Mouse (Mus musculus) frontal cortex, postnatal 10 days (tissue): ENCODE measurements around the gene Hal.
"Not testable (repeated sequence)": the region's sequence is repeated elsewhere in the genome, so short reads cannot be mapped to it uniquely, and the experiment has no call there.

Experiments used
- DNase-seq, 2 experiments: peaks; one replicate each; pipeline ENCODE4 v3.0.0; 2022; ENCODE audit warnings: low spot score in 2 of 2, mixed read lengths in 1 of 2

Gene Hal

DNA sequence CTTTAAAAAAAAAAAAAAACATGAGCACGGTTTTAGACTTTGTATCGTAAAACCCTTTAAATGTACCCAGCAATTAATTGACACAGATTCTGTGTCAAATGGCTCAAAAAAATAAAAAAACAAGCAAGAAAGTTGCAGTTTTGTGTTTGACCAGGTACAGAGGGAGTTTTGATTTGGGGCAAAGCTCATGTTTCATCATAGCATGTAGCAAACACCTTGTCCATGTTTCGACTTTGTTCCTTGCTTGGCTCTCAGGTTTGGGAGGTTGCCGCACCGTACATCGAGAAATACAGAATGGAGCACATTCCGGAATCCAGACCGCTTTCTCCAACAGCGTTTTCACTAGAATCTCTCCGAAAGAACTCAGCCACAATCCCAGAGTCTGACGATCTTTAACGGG, 27.4 kb downstream of the Hal start:
- DNase-seq: no peak

DNA sequence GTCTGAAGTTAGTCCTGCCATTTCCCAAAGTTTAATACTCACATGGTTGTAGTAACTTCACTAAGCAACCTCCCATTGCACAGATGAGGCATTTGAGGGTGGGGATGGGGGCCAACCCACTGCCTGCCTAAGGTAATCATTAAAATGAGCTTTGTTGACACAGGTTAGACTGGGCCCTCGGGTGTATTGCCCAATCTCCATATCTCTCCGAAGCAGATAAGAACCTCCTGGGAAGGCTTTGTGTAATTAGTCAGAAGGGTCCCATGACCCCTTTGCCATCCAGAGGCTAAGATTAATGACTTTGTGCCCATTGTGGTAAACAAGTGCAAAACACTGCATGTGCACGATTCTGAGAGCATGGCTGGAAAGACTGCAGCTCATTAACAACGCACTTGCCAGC, 29.2 kb downstream of the Hal start:
- DNase-seq: no peak

DNA sequence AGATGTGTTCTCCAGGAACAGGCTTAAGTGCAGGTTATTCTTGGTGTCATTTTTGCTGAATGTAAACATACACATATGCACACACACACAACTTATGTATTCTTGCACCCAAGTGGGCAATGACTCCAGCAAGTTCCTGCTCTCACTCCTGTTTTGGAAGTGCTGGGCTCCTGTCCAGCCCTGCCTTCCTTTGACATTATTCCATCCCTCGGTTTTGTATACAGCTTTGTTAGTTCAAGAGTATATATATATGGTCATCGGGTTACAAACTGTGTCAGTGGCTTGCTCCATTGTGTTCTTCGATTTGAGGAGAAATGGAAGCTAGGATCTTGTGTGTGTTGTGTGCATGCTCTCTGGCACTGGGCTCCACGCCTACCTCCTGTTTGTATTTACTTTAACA, 29.6 kb downstream of the Hal start:
- DNase-seq: no peak

DNA sequence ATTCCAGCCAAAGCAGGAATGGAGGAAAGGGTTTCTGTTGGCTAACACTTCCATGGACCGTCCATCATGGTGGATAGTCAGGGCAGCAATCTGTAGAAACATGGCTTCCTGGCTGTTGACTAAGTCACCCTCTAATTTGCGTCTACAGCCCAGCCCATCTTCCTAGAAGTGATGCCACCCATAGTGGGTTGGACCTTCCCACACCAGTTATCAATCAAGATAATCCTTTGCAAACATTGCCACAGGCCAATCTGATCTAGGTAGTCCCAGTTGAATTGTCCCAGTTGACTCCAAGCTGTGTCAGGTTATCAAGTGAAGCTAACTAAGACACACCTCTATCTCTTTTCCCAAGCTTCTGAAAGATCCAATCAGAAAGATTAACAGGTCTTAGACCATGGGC, 30.1 kb downstream of the Hal start:
- no peak for DNase-seq

DNA sequence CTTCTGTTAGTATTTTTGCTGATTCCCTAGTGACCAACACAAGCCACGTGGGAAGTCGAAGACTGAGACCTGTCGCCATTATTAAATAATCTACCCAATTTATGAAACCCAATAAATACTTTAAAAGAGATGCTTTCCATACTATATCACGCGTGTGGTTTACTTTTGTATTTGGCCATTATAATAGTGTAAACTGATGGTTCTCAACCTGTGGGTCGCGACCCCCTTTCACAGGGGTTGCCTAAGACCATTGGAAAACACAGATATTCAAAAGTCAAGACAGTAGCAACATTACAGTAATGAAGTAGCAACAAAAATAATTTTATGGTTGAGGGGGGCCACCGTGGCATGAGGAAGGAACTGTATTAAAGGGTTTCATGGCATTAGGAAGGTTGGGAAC, 30.6 kb downstream of the Hal start:
- DNase-seq: no peak

DNA sequence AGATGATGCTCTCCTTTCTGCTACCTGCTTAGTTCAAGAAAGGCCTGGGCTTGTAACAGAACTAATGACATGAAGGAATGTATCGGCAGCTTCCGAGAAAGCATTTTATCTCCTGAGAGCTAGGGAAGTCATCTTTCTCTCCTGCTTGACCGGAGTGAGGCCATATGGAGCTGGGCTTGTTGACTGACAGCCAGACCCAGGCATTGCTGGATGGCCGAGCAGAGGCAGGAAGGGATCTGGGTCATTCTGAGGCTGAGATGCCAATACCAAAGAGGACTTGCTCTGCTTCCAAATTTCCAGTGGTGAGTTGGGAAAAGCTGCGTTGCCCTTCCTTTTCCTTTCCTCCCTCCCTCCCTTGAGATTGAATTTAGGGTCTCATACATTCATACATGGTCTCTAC, 31.2 kb downstream of the Hal start:
- no peak for DNase-seq

DNA sequence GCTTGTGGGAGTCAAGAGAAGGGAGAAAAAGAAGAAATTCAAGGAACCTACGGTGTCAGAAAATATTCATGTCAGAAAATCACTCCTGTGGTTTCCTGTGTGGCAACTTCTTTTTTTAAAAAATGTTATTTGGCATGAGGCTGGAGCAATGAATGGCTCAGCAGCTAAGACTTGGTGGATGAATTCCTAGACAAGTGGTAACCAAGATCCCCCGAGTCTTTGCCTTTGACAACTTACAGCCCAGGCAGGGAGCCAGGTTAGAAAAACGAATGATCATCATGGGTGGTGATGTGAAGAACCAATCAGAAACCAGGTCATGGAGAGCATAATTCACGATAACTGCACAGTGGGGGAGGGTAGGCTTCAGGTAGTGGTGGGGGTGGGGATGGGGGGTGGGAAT, 32.4 kb downstream of the Hal start:
- DNase-seq: no peak

DNA sequence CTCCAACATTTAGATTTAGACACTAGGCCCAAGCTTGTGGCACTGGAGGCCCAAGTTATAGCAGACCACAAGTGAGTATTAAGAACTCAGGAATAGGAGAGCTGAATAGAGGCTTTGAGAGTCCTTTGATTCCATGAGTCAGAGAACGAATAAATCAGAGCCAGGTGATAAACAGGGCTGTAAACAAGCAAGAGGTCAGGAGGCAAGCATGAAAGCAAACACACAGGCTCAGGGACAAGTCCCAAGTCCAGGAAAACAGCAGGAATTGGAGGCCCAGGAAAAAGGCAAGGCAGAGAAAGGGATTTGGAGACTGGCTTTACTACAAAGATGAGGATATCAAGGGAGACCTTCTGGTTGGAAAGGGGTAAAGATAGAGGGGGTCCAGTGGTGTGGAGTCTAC, 36.8 kb downstream of the Hal start:
- DNase-seq: no peak

DNA sequence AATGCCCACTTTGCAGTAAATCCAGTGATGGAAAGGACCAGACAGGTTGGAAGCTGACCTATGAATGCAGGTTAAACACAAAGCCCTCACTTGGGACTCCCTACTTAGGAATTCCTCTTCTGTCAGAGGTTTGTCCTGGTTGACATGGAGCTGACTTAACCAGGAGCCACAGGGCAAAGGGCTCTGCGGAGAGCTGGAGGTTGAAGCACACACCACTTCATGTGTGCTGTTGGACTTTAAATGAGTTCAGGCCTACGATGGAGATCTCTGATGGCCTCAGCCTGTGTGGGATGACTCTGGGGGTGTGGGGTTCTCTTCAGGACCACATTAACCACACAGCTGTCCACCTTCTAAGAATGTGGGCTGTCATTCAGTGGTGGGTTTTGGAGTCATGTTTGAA, 49.7 kb downstream of the Hal start:
- no peak for DNase-seq

DNA sequence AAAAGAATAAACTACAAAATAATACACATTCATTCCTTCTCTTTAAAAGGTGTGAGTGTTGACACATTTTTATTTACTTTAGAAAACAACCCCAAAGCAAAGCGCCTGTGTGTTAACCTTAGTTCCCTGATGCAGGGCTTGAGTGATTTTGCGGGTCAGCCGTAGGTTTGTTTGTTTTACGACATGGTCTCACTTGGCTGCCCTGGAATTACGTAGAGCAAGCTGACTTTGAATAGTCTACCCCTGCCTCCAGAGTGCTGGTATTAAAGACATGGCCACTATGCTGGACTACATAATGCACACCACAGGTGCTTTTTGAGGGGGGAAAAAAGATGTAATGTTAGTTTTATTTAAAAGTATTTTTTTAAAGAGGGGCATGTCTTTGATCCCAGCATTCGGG, 50.2 kb downstream of the Hal start:
- DNase-seq: no peak

DNA sequence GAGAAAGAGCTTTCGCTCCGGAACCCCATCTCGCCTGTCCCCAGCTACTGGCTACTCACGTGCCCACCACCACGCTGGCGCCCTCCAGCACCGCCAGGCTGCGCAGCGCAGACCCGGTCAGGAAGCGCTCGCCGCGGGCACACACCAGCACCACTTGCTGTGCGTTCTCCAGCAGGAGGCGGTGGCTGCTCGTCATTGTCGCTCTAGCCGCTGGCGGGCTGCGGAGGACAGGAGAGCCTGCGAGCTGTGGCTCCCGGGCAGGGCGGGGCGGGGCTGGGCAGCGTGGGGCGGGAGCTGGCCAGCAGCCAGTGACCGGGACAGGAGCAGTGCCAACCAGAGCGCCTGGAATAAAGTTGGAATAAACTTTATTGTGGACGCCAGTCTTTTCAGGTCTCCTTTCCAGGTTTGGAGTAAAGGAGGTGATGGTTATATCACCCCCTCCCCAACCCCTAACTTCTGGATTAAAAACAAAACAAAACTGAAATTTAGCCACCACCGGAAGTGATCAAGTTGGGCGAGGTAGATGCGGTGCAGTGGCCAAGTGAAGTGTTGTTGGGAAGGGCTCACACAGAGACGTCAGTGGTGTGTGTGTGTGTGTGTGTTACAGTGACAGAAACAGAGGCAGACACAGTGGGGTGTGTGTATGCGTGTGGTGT, 51.3 kb downstream of the Hal start, which contains the start of gene Amdhd1:
TSS of gene Amdhd1 (minus strand) at position 259 of the 656 bp plus-strand sequence.
- DNase-seq: peak; percentile 50 to 58

DNA sequence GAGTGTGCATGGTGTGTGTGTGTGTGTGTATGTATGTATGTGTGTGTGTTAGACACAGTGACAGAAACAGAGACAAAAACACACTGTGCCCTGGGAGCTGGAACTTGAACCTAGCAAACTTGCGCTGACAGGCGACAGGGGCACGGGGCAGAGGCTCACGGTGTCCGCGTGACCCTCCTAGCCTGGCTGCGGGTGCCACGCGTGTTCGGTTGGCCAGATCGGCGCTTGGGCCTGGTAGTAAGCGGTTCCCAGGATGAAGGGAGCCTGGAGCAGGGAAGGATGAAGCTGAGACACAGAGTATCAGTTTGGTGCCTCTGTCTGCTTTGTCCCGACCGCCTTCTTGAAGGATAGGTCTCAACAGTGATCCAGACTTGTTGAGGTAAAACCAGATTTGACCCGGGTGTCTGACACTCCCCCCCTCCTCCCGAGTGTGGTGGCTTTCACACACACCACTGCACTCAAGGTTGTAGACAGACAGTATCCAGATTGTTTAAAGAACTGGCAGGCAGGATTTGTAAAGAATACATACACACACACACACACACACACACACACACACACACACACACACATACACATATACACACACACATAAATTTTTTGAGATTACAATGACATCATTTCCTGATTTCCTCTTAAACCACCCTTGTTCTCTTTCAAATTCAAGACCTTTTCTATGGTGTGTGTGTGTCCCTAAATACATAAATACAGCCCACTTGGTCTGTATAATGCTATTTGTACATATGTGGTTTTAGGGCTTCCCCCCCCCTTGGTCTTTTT, 52.1 kb downstream of the Hal start, which contains the start of gene Ccdc38:
TSS of gene Ccdc38 (plus strand) at position 202 of the 780 bp plus-strand sequence.
- DNase-seq: no peak

DNA sequence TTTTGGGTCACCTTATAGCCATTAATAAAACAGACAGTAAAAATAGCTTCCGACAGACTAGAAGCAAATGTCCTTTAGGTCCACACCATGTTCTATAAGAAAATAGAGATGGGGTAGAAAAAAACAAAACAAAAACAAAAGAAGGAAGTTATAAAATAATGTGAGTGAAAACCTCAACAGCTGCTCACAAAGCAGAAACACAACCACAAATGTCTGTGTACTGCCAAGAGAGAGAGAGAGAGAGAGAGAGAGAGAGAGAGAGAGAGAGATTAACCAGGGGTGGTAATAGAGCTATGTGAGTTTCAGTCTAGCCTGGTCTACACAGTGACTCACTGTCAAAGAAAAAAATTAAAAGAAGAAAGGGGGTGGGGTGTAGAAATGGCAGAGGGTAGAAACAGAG, 53.0 kb downstream of the Hal start:
- no peak for DNase-seq

DNA sequence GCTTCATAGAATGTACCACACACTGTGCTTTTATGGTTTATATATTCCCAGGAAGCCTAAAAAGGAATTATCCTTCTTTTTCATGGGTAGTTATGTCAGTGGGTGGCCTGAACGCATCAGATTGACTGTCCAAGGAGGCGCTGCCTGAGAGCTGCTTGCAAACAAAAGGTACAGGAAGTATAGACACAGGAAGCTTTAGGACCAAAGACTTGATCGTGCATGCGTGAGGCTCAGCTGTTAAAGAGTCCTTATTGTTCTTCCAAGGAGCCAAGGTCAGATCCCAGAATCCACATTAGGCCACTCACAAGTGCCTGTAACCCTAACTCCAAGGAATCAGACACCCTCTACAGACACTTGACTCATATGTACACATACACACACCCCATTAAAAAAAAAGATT, 53.8 kb downstream of the Hal start:
- no peak for DNase-seq

DNA sequence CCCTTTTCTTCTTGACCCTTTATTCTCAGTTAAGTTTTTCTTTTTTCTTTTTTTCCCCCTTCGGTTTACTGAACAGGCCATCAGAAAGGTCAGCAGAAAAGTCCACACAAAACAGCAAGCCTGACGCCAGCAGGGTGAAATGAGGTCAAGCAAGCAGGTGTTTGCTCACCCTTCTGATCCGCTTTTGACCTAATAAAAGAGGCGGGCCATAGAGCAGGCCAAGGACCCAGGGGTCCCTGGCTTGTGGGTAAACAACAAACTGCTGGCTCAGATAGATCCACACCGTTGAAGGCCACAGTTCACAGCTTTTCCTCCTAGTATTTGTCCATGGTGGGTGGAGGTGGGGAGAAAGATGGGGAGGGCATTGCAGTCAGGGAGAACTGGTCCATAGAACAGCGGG, 54.6 kb downstream of the Hal start:
- DNase-seq: no peak

DNA sequence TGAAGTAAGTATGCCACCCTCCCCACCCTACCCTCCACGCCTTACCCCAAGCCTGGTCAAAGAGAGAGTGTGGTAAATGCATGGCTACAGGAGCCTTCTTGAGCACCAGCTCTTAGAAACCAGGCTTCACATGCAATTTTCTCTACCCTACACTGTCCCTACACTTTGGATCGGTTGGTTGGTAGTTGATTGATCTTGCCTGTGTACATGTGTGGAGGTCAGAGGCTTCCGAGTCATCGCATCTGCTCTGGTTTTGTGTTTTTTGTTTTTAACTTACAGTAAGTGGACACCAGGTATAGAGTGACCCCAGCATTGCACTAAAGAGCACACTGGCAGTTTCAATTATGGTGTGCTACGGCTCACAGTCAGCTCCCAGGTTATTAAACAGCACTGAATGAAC, 55.6 kb downstream of the Hal start:
- DNase-seq: no peak

DNA sequence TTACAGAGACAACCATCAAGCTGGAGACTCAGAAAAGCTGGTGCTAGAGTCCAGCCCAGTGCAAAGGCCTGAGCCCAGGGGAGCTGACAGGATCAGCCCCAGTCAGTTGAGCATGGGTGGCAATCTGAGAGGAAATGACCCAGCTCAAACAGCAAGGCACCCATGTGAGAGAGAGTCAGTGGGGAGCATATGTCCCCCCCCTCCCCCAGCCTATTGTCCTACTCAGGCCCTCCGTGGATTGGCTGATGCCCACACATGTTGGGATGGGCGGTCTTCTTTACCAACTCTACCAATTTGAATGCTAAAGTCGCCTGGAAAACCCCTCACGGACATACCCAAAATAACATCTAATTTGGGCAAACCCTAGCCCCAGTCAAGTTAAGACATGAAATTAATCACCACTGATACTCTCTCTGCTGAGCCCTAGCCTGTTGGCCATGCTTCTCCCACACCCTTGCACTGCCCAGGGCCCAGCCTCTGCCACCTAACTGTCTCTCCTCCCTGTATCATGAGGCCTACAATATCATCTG, 59.2 kb downstream of the Hal start:
- no peak for DNase-seq

DNA sequence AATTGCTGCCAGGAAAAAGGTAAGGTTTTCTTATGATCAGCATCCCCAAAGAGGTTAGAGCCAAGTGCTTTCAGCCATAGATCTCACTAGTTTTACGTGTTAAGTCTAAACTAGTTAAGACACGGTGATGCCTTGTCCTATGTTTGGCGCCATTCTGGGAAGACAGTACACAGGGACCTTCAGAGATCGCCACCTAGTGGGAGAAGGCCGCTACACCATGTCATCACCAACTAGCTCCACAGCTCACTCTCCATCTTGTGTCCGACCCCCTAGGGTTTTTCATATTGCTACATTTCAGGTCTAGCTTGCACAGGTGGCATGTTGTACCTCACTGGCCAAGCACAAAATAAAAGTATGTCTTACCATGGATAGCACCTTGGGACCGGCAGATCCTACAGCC, 60.4 kb downstream of the Hal start:
- DNase-seq: peak in 1 of 2 experiments; percentile 67

DNA sequence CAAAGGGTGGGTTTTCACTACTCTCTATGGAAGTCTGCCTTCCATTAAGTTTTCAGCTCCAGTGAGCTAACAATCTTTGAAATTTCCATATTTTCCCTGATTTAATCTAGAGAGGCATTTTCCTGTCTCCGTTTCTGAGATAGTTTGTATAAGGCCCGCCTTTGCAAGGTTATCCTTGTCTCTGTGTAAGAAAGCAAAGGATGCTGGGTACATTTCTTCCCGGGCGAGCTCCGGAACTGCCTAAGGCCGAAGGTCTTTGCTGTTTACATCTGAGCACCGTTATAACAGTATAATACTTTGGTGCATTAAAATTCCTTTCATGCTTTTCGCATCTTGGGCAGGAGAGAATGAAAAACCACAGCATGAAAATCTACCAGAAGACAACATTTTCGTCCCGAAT, 61.3 kb downstream of the Hal start:
- DNase-seq: no peak

DNA sequence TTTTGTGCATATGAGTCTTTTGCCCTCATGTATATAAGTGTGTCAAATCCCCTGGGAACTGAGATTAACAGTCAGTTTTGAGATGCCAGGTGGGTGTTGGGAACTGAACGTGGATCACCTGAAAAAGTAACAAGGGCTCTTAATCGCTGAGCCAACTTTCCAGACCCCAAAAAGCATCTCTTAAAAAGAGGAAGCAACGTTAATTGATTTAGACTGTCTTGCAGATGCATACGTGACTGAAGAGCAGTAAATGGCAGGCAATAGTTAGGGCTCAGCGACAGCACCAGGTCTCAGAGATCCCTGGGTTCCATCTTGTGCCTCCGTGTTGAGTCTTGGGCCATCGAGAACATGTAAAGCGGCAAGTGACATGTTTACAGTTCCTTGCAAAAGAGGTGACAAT, 64.0 kb downstream of the Hal start:
- DNase-seq: no peak

DNA sequence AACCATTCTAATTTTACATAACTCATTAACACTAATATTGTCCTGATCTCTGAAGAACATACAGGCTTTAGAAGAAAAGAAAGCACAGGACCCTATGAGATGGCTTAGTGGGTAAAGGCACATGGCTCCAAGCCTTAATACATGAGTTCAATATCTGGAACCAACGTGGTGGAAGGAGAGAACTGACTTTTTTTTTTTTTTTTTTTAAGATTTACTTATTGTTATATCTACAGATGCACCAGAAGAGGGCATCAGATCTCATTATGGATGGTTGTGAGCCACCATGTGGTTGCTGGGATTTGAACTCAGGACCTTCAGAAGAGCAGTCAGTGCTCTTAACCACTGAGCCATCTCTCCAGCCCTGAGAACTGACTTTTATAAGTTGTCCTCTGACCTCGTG, 69.4 kb downstream of the Hal start:
- DNase-seq: not testable (repeated sequence)

DNA sequence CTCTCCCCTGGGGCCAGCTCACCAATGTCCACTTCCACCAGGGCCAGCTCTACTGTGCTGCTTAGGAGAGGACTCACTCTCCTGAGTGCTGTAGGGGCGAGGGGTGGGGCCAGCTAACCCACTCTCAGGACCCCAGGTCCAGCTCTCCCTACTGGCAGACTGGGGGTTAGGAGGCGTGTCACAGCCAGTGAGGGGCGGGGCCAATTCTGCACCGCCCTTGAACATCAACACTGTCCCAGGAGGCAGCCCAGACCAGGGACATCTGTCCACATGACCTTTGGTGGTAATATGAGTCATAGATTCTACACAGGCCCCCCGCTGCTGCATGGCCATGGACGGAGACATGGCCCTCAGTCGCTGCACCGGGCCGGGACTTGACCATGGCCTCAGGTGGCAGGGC, 71.2 kb downstream of the Hal start:
- DNase-seq: no peak

DNA sequence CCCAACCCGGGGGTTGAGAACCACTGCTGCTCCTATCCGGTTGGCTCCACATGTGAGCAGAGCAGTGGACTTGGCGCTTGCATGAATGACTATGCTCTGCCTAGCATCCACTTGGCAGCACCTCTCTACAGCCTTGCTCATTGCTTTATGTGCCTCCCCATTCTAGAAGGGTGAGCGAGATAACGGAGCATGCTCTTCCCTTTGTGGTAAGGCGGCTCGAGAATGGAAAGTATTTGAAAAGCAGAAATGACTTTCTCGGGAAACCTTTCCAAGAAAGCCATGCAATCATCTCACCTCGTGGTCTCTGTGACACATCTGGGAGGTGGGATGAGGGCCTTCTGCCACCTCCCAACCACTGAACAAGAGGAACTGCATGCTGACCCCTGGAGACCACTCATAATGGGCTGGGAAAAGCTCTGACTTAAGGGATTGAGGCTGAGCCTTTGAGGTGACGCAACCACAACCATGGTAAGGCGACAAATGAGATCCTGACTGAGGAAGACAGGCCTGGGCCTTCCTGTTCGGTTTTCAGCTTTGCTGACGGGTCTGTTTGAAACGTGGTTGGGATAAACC, 76.0 kb downstream of the Hal start:
- DNase-seq: no peak
